Mouse (Mus musculus) liver, adult (tissue): ENCODE measurements around the gene Msh3.

ENCODE experiments used
- GATA4 ChIP-seq: IDR thresholded peaks from 2 replicates; pipeline ENCODE4 v1.6.1; 2014; ENCODE audit warnings: mild to moderate bottlenecking, low read length; ENCODE audit not compliant: insufficient replicate concordance

Gene Msh3

DNA sequence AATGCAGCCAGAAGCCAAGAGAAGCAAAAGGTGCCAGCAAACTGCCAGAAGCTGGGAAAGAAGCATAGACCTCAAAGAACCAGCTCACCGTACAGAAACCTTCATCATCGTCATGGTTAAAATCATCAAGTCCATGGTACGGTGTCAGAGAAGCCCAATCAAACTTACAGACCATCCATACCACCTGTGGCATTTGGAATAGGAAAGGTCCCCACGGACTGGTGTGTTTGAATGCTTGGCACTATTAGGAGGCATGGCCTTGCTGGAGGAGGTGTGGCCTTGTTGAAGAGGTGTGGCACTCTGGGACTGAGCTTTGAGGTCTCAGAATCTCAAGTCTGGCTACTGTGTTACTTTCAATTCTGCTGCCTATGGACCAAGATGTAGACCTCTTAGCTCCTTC is 58.3 kb downstream of the Msh3 start:
- TF ChIP-seq GATA4, result no peak

DNA sequence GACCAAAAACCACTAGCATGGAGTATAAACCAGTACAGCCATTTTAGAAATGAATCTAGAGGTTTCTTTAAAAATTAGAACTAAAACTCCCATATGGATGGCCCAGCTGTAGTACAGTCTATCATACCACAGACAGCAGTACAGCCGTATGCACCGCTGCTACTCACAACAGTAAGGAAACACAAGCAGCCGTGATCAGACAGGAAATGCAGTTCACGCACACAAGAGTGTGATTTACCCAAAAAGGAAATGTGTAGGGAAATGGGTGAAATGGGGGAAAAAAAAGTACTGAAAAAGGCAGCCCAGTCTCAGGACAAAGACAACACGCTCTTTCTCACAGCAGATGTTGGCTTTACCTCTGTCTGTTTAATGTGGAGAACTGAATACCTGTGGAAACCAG is 60.9 kb downstream of the Msh3 start:
- TF ChIP-seq GATA4, result no peak

DNA sequence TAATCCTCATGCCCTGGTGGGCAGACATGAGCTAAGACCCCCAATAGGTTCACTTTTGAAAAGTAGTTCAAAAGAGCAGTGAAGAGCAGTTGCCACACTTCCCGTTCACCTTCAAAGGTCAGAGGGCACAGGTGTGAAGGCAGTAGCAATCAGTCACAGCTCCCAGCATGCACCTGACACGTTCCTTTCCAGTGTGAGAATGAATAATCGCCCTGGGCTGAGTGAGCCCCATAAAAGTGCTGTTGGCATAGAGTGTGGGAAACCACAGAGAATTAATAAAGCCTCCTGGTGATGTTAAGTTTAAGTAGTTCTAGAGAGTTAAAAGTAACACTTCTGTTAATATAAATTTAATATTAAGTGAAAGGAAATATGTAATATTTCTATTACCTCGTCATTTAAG is 63.2 kb downstream of the Msh3 start:
- TF ChIP-seq GATA4, result no peak

DNA sequence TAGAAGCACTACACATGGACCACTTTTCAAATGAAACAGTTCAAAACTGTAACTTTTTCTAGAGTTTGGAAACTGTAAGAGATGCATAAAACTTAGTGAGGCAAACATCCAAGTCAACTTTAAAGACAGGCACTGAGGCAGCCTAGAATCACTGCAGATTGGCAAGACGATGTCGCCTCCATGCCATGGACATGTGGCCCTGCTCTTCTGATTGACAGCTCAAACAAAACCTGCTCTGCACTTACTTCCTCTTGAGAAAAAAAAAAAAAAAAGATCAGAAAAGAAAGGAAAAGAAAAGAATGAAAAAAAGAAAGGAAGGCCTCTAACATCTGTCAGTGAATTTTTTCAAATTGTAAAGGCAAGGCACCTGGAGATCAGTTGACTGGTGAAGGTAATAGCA is 77.8 kb downstream of the Msh3 start:
- TF ChIP-seq GATA4, result no peak

DNA sequence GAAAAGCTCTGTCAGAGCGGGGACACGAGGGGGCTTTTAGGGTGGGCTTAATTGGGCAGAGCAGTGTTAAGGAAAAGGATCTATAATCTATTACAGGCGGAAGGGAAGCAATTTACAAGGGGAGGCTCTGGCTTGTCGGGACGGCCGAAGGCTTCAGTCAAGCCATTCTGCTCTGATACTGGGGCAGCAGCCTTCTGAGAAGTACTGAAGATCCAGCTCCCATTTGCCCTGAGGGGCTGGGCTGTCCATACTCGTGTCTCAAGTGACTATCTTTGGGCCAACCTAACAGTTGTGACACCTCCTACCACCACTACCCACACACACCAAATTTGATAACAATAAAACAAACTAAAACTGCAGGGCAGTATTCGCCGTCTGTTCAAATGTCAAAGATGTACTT is 79.5 kb downstream of the Msh3 start:
- TF ChIP-seq GATA4, result no peak

DNA sequence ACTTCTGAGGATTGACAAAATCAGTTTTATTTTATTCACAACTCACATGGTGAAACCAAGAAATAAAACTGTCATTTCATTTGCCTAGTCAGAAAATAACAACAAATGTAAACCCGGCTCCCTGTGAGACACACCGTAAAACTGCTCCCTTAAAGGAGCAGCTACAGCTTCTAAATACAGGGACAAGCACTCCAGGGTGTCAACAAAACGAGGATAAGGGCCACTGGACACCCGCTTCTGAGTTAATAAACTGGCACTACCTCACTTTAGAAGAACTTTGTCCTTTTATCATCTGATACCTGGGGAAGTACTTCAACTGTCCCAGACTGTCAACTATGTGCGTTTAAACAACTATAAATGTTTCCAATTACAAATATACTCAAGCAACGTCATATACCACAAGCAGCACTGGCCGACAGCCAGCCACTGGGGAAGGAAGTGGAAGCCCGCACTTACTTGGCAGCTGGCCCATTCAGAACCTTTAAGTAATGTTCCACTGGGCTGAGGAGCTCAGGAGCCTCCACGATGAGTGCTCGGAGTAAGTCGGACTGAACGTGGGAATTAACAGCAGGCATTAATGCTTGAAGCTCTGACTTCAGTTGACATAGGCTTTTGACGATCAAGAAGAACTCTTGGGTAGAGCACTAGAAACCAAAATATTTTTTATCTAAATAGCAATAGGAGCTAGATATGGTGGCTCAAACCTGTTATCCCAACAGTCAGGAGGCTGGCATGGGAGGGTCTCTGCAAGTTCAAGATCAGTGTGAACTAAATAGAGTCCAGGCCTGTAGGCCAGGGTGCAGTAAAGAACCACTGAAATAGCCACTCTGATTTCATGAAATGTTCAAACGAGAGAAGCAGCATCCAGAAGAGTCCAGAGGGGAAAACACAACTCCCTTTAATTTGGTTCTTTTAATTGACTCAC is 80.3 kb downstream of the Msh3 start:
- no peak for TF ChIP-seq GATA4

DNA sequence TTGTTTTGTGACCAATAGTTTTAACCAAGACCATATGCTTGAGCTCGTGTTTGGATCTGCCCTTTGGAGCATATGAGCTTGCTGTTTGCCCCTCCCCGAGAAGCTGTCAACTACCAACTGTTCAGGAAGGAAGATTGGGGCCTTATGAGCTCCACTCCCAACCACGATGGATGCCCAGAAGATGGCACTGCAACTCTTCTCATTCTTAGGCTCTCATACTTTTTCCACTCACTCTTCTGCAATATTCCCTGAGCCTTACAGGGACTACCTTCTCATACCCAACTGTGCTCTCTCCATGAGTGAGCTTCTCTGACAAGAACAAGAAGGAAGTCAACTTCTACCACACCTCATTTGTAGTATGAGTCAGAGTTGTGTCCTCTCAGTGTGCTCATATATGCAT is 87.7 kb downstream of the Msh3 start:
- TF ChIP-seq GATA4, result no peak

DNA sequence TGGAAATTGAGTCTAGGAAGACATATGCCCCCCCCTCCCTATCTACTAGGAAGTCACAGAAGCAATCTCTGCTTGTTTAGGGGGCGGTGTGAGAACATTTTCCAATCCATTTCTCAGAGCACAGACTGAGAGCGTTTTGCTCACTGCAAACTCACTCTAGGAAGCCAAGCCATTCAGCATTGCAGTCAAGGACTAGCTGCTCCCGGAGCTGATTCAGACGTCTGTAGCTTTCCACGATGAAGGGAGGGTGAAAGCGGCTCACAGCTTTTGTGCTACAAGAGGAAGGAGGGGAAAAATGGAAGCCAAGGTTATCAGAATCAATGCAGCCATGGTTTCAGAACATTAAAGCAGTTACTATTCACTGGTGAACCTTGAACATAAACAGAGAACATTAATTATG is 91.2 kb downstream of the Msh3 start:
- no peak for TF ChIP-seq GATA4

DNA sequence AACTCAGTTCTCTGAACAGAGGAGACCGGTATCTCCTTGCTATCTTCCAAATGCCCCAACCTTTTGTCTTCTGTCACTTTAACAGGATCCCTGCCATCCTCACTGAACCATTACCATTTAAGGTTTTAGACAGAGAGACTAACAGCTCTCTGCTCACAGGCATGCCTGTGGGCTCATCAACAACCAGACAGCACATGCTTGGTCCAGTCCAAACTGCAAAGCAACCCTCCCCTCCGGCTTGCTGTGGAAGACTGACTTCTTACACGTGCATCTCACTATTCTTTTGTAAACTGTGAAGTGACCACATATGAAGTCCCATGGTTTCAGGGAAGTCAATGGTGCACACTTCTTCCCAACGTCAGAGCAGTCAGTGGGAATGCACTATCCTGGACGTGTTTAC is 93.5 kb downstream of the Msh3 start:
- no peak for TF ChIP-seq GATA4

DNA sequence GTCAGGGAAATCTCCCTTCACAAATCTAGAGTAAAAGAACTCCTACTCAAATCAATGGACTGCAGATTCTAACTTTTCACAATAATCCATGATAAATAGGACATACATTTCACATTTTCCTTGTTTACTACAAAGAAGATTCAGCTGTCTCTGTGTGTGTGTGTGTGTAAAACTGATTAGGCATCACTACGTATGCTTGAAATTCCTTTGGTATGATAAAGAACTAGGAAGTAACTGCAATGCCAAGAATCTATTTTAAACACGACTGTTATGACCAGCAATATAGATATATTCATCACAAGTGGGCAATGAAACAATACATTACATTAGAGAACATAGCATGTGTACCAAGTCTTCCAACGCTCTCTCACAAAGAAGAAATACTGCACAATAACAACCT is 99.3 kb downstream of the Msh3 start:
- TF ChIP-seq GATA4, result no peak

DNA sequence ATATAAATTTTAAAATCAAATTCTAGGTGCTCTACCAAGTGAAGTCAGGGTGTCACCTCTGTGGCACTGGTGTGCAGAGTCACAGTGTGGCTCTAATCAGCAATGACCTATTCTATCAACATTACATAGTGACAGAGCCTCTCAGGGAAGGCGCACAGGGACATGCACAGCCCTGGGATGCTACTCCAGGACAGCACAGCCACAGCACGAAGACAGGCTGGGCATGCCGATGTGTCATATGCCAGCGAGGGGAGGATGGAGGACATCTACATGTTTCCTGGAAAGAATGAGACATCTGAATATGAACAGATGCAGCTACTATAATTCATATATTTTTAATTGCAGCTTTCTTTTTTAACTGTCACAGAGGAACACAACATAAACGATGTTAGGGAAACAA is 101.0 kb downstream of the Msh3 start:
- no peak for TF ChIP-seq GATA4

DNA sequence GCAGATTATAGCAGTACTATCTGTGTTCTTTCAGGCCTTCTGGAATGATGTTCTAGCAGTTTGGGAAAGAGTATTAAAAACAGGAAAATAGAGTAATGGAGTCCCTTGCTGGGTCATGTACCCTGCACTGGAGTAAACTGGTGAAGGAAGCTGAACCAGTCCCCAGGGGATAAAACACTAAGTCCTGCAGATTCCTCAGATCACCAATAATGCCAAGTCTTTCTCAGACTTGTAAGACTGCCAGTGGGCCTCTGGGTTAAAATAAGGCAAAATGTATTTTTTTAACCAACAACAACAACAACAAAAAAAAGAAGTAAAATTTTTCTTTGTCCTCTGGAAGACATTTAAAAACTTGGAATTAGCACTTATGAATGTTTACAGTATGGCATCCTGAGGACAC is 102.5 kb downstream of the Msh3 start:
- TF ChIP-seq GATA4, result no peak

DNA sequence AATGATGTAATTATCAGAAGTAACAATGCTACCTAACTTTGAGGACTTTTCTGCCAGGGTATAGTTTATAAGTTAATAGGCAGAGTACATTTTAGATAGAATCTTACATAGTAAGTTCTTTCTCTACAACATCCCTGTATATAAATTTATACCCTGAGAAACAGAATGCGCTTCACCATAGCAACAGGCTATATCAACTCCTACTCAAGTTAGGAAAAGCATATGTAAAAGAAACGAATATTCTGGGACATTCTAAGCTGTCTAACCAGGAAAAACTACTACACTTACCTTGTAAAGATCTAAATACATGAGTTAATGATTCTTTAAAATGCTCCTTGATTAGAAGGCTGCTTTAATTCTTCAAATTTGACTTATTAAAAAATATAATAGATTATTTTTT is 107.2 kb downstream of the Msh3 start:
- no peak for TF ChIP-seq GATA4

DNA sequence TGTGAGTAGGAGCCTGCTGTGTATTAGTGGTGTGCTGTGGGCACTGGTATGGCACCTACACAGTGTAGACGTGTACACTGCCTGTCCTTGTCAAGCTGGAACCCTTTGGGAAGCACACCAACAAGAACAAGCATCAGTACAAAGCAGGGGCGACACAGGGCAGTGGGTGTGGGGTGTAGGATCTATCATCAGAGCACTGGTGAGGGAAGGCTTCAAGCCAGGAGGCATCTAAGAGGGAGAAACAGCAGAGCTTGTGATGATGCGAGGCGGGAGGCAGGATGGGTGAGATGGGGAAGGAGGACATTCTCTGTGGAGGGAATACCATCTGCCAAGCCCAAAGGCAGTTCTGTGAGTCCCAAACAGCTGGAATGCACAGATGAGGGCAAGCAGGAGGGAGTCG is 107.8 kb downstream of the Msh3 start:
- TF ChIP-seq GATA4, result no peak

DNA sequence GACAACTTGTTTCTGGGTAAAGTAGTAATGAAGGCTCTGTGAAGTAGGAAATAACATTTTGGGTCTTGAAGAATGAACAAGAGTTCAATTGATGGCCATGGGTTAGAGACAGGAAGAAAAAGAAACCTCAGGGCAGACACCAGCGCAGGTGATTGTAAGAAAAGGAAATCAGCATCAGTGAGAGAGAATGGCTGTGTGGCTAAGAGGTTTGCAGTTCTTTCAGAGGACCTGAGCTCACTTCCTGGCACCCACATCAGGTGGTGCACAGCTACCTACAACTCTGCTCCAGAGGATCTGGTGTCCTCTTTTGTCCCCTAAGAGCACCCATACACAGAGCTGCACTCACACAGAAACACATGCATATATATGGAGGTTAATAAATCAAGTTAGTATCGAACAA is 110.1 kb downstream of the Msh3 start:
- no peak for TF ChIP-seq GATA4

DNA sequence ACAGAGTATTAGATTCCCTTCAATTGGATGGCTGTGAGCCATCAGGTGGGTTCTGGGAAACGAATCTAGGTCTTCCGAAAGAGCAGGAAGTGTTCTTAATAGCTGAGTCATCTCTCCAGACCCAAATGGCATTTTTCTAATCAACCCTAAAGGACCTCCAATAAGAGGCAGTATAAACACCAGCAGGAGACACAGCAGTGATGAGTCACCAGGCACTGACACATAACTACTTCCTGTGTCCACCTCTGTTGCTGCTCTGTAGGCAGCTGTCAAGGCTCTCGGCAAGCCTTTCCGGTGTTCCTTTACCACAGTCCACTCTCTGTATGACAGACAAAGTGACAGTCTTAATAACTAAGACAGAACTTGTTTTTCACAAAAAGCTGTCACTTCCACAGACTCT is 113.4 kb downstream of the Msh3 start:
- TF ChIP-seq GATA4, result no peak

DNA sequence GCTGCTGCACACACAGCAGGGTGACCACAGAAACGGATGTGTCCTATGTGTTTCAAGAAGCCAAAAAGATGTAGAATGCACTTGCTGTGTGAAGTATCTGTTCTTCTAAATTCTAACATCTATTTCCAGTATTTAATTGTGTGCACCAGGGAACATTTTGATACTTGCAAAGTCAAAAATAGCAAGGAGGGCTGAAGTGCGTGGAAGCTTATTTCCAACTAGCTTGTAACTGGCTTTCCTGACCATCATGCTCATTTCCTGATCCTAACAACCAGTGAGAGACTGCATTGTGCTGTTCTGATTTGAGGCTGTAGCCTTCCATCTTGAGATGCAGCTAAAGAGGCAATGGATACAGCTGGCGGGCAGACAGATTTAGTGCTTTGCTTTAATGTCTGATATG is 116.9 kb downstream of the Msh3 start:
- TF ChIP-seq GATA4, result no peak
